Mouse (Mus musculus) hindlimb bud, embryonic 11.5 days (tissue): ENCODE measurements at regions not wholly inside any gene's neighbourhood (a gene's known extent, or its start where the extent isn't known, plus 50 kb on each side); places are given as distances from the start of the nearest gene placed in this dataset.

Source experiments
- DNase-seq: peaks from one replicate; pipeline ENCODE4 v3.0.0-alpha.2; 2012; ENCODE audit warnings: low read depth, low spot score; ENCODE audit errors: extremely low spot score

DNA sequence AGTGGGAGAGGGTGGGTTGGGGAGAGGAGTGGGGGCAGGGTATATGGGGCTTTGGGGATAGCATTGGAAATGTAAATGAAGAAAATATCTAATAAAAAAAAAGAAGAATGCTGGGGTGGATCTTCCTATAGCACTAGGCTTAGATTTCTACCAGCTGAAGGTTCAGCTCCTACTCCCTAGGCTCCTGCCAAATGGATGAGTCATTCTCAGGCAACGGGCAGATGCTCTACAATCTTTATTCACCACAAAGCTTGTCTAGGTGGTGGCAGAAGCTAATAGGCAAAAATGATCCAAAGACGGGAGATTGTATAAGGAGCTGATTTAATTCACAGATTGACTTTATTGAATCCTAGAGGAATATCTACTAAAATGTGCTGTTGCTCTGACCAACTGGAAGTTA, 211.6 kb upstream of the Fam98a start:
- DNase-seq: no peak

DNA sequence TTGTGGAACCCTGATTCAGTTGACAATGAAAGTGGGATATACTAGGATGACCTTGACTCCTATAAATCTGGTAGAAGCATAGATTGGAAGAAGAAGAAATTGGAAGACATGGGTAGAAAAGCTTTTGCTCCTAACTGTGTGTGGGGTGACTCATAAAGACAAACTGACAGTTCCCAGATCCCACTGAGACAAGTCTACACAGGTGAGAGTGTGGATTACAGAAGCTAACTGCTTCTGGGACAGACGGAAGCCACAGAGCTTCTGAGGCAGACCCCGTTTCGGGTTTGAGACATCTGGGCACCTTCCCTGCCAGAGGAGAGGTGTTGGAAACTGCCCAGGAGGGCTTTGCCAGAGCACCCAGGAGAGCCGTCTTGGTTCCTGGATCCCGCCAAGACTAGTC, 204.7 kb upstream of the Fam98a start:
- no peak for DNase-seq

DNA sequence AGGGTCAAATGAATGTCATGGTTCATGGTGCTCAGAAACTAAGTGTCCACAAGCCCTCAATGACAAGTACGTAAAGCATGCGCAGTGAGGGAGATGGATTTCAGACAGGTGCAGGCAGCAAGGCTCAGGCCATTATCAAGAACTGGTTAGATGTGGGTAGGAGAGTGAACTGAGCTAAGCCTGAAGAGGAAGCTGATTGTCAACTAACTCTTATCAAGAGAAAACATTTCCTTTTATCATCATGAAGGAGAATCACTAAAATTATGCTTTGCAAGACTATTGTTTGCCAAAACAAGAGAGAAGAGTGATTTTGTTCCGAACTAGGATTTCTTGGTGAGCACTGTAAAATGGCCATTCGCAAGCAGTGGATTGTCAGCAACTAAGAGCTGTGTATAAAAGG, 164.7 kb upstream of the Fam98a start:
- DNase-seq: no peak

GRCm38 (mm10) chr17:75714578-75714977, 162.8 kb upstream of the Fam98a start:
- DNase-seq: no peak

- DNase-seq: no peak
These were observed 162.3 kb upstream of the Fam98a start for GRCm38 (mm10) chr17:75714059-75714458.

DNA sequence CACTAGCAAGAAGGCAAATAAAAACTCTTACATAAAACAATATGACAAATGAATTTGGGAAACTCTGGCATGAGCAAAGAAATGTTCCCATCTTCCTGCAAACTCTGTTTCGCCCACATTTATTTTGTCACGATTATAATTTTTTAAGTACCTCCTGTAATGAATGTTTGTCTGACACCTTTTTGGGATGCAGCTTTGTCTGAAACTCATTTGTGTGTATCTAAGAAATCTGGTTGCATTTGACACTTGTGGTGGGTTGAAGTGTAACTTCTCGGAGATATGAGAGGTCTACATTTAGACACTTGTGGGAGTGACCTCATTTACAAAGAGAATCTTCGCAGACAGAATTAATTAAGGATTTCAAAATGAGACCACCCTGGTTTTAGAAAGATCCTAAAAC, 155.9 kb upstream of the Fam98a start:
- DNase-seq: no peak

- no peak for DNase-seq
These were observed 153.6 kb upstream of the Fam98a start for GRCm38 (mm10) chr17:75705357-75705756.

- DNase-seq: no peak
These were observed 152.1 kb upstream of the Fam98a start for GRCm38 (mm10) chr17:75703865-75704264.

GRCm38 (mm10) chr17:75696729-75697103, 145.0 kb upstream of the Fam98a start:
- no peak for DNase-seq

- no peak for DNase-seq
These were observed 144.5 kb upstream of the Fam98a start for GRCm38 (mm10) chr17:75696103-75696728.

DNA sequence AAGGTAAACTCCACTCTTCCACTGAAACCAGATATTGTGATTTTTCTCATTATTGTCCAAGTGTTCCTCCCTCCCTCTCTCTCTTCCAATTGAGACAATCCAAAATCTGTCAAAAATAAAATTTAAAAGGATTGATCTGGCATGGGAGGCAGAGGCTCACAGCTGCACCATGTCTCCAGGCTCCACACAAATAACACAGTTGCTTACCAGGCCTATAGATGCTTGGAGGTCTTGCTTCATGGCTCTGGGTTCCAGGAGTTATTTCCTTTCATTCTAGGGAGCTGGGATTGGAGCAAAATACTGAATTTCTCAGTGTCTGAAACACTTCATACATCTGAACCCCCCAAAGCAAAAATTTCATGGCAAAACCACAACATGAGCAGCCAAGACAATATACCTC, 134.2 kb upstream of the Fam98a start:
- DNase-seq: no peak

DNA sequence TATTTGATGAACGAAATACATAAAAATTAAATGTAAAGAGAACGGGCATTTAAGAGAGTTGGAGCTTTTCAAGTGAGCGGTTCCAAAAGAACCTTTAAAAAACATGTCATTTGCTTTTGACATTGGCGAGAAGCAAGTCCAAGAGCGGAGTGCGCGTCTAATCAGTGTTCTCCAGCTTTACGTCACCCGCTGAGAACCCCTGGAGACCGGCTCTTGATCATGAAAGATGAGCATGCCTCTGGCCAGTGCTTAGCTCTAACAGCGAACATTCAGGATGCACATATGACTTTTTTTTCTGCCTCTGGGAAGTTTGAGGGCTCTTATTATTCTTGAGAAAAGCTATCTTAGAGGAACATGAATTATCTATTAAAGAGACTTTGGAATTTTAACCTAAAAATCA, 95.2 kb upstream of the Fam98a start:
- no peak for DNase-seq

GRCm38 (mm10) chr17:75644698-75645097, 93.0 kb upstream of the Fam98a start:
- no peak for DNase-seq

DNA sequence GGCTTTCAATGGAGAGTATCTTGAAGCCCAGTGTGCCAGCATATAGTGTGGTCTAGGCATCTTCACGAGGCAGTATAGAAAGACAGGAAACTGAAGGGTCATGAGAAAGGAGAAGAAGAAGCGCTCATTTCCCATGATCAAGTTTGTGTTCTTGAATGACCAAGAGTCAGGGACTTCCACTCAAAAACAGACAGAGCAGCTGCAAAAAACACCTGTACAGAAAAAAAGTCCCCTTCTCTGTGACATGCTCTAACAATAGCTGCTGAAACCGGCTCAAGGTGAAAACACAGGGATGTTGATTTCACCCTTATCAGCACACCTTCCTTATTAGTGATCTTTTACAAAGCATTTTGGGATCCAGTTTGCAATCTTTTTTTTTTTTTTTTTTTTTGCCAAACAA, 90.6 kb upstream of the Fam98a start:
- no peak for DNase-seq

DNA sequence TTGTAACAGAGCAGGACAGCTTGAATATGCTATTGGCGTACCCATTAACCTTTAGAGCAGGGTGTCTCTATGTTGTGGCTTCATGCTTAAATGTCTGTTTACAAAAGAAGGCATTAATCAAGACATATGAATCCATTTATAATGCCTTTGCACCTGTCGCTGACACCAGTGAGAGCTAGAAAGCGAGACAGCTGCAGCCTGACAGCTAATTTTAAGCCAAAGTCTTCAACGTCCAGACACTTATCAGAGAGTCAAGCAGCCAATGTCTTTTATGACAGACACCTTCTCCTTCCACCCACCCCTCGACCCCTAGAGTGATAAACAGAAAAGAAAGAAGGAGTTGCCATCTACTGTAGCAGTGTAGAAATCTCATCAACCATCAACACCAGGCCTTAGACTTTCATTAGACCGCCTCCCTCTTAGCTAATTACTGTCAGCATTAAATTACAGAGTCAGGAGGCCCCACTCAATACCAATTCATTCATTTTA, 89.3 kb upstream of the Fam98a start:
- DNase-seq: no peak

DNA sequence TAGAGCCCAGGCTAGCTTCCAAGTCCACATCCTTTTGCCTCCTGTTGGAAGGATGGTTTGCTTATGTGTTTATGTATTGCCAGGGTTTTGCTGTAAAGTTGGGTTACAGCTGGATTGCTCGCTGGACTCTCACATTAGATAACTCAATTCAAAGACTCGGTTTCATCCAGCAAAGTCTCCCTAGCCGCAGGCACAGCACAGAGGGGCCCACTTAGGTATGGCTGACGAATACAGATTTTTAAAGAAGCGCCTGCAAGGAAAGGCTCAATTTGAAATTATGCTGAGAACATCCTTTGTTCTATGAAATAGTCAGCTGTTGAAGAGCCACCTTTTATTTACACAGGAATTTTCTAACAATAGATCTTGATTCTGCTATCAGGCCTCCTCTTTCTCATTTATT, 88.8 kb upstream of the Fam98a start:
- no peak for DNase-seq

- no peak for DNase-seq
These were observed 78.1 kb upstream of the Fam98a start for GRCm38 (mm10) chr17:75629857-75630256.

GRCm38 (mm10) chr17:75619472-75619871, 67.7 kb upstream of the Fam98a start:
- DNase-seq: no peak

- no peak for DNase-seq
These were observed 66.8 kb upstream of the Fam98a start for GRCm38 (mm10) chr17:75618514-75618913.

GRCm38 (mm10) chr17:75617280-75617679, 65.5 kb upstream of the Fam98a start:
- DNase-seq: no peak

GRCm38 (mm10) chr17:75615335-75615734, 63.6 kb upstream of the Fam98a start:
- no peak for DNase-seq

DNA sequence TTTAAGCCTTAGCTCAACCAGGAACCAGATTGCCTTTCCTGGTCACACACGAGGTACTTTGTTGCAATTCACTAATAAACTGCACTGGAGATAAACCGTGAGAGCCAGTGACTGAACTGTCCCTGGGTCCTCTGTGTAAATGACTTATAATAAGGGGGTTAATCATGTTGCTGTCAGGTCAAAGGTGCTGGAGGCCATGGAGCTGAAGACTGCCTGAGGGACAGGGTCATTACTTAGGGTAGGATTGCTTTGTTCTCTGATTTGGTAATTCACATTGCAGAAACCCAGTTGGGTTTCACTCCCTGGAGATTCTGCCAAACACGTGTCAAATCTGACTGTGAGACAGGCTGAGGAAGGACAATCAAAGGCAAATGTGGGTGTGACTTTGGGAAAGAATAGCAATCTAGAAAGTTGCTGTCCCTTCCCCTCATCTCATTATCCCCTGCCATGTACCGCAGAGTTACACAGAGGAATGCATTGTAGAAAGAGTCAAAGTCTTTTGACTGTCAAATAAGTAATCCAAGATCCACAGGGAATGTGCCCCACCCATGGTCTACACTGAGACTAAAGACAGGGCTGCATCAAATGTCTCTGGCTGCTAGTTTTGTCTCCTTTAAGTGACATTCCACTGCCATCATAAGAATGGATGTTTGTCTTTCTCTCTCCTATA, 51.8 kb upstream of the Fam98a start:
- no peak for DNase-seq
